Mouse (Mus musculus) thymus, adult 18-20 months (tissue): ENCODE data around the gene Krt20.
A peak's percentile ranks its signal among the peaks of the same experiment; 100 is the strongest.

Experiments used
- DNase-seq, 2 experiments: peaks; one replicate each; pipeline ENCODE4 v3.0.0; 2022; ENCODE audit warnings: mixed read lengths in 2 of 2

Krt20 gene

GRCm38 (mm10) chr11:99399956-99400549 lies 37.9 kb downstream of the Krt20 start:
- no peak for DNase-seq

GRCm38 (mm10) chr11:99398832-99399231 lies 39.1 kb downstream of the Krt20 start:
- DNase-seq = no peak

- no peak for DNase-seq
These were observed 39.9 kb downstream of the Krt20 start for GRCm38 (mm10) chr11:99398084-99398483.

GRCm38 (mm10) chr11:99396661-99397060 lies 41.3 kb downstream of the Krt20 start:
- no peak for DNase-seq

GRCm38 (mm10) chr11:99396034-99396433 lies 41.9 kb downstream of the Krt20 start:
- DNase-seq = no peak

- no peak for DNase-seq
These were observed 45.5 kb downstream of the Krt20 start for GRCm38 (mm10) chr11:99392492-99392891.

- no peak for DNase-seq
These were observed 46.6 kb downstream of the Krt20 start for GRCm38 (mm10) chr11:99391375-99391774.

- DNase-seq = no peak
These were observed 47.1 kb downstream of the Krt20 start for GRCm38 (mm10) chr11:99390866-99391265.

- DNase-seq = no peak
These were observed 48.7 kb downstream of the Krt20 start, which contains the start of gene Krt10 for GRCm38 (mm10) chr11:99389264-99389663. TSS of gene Krt10 (minus strand) at chr11:99389364.

- DNase-seq = no peak
These were observed 49.3 kb downstream of the Krt20 start for GRCm38 (mm10) chr11:99388661-99389060.

- DNase-seq = peak; percentile 58 to 61
These were observed 51.9 kb downstream of the Krt20 start for GRCm38 (mm10) chr11:99385813-99386721.

GRCm38 (mm10) chr11:99379568-99379967 lies 58.4 kb downstream of the Krt20 start:
- peak in 1 of 2 experiments; percentile 17 for DNase-seq
